Mouse (Mus musculus): ENCODE data around the gene Hist1h4n. TPM values are rescaled to one million over a fixed set of nuclear protein-coding genes. Genes with fewer than 3 reads are reported as not detected.
"Not testable (repeated sequence)": the region's sequence is repeated elsewhere in the genome, so short reads cannot be mapped to it uniquely, and the experiment has no call there.

Gene Hist1h4n
- polyA plus RNA-seq, 1 experiment, result 14.4 TPM

DNA sequence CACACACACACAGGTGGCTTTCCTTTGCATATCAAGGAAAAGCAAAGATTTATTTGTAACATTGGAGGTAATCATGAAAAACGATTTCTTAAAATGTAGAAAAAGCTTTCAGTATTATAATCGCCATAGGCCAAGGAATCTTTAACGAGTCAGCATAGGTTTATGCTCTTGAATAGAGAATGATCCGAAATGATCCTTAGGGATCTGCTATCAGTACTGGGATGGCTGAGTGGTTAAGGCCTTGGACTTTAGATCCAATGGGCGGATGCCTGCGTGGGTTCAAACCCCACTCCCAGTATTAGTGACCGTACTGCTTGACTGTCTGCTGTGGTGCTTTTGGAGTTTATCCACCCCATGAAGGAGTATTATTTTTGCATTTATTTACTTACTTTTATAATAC, 36.4 kb downstream of the Hist1h4n start:
- no peak for DNase-seq (ENCODE audit: low read depth)

GRCm38 (mm10) chr13:21790601-21791283, 41.3 kb downstream of the Hist1h4n start:
- no peak for DNase-seq (ENCODE audit: low read depth)

- DNase-seq (ENCODE audit: low read depth), result no peak
Observed at GRCm38 (mm10) chr13:21789925-21790324, 42.1 kb downstream of the Hist1h4n start.

DNA sequence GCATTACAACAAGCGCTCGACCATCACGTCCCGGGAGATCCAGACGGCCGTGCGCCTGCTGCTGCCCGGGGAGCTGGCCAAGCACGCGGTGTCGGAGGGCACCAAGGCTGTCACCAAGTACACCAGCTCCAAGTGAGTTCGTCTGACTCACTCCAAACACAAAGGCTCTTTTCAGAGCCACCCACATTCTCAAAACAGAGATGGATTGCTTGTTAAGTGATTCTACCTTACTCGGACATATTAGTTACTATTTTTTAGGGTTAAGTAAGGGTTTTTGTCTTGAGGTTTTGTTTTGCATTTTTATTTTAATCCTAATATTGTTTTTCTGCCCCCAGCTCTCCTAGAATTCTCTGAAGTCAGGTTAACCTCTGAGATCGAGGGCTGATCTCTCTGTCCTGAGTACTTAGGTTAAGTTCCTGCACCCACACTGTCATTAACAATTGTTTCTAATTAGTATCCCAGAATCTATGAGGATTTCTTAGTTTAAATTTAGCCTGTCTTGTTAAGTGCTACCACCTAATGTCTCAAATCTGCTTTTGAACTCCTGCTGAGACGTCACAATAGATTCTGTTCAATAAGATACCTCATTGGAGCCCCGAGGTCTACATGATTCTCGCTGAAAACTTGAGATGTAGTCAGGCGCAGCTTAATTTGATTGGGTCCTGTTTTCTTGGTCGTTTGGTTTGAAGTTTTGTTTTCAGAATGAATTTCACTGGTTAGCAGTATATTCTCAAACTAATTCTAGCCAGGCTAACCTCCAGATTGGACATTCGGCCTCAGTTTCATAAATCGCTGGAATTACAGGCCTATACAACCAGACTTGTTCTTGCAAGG, 44.0 kb downstream of the Hist1h4n start:
- no peak for DNase-seq (ENCODE audit: low read depth)

DNA sequence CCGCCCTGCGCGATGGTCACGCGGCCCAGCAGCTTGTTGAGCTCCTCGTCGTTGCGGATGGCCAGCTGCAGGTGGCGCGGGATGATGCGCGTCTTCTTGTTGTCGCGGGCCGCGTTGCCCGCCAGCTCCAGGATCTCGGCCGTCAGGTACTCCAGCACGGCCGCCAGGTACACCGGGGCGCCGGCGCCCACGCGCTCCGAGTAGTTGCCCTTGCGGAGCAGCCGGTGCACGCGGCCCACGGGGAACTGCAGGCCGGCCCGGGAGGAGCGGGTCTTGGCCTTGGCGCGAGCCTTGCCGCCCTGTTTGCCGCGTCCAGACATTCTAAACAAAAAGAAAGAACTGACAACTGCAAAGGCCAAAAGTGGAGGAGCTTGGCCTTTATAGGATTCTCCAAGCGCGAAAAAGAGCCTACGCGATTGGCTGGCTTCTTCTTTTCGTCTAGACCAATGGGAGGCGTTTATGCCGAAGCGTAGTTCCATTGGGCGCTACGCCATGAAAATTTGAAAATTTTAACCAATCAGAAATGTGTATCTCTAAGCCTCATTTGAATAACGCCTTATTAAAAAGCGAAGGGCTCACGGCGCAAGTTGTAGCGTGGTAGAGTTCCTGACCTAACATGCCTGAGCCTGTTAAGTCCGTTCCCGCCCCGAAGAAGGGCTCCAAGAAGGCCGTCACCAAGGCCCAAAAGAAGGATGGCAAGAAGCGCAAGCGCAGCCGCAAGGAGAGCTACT, 44.9 kb downstream of the Hist1h4n start, which contains the start of the genes Hist1h2an and Hist1h2bp:
Hist1h2an (minus strand) TSS at position 320 of the 731 bp plus-strand sequence.
Hist1h2bp (plus strand) TSS at position 563 of the 731 bp plus-strand sequence.
- peak; percentile 94 for DNase-seq (ENCODE audit: low read depth)

DNA sequence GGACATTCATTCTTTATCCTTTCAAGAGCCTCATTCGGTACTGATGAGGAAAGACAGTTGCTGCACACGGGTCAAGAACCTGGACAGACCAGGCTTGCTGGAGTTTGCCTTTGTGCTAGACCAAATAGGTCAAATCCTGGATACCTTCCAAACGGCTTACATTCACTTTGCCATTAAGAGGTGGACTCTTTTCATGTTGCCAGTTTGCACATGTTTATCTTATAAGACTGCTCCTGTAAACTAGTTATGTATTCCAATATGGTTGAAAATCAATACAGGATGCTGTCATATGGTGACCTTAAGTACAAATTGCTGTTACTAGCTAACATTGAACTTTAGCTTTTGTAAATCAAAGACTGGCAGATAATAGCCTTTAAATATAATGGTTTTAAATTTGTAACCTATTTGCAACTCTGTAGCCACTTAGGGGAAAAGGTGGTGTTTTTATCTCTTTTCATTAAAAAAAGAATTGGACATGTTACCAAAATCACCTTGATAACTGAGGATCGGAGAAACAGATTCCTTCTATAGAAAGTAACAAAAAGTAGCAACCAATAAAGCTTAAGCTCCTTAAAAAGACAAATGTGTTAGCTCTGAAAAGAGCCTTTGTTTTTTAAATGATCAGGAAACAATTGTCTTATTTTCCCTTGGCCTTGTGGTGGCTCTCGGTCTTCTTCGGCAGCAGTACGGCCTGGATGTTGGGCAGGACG, 45.7 kb downstream of the Hist1h4n start:
- DNase-seq (ENCODE audit: low read depth), result no peak

GRCm38 (mm10) chr13:21784311-21784710, 47.7 kb downstream of the Hist1h4n start:
- no peak for DNase-seq (ENCODE audit: low read depth)

GRCm38 (mm10) chr13:21783734-21784161, 48.2 kb downstream of the Hist1h4n start:
- no peak for DNase-seq (ENCODE audit: low read depth)

DNA sequence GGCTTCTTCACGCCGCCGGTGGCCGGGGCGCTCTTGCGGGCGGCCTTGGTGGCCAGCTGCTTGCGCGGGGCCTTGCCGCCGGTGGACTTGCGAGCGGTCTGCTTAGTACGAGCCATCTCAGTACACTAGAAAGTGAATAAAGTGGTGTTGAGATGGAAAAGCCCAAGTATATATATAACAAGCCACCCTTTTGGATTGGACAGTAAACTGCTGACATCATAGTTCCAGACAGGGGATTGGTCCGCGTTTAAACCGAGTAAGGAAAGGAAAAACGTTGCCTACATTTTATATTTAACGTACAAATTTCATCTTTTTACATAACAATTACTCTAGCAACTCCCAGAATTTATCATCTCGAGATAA, 48.8 kb downstream of the Hist1h4n start, which contains the start of gene Hist1h3i:
Hist1h3i (minus strand) TSS at position 116 of the 363 bp plus-strand sequence.
- no peak for DNase-seq (ENCODE audit: low read depth)

DNA sequence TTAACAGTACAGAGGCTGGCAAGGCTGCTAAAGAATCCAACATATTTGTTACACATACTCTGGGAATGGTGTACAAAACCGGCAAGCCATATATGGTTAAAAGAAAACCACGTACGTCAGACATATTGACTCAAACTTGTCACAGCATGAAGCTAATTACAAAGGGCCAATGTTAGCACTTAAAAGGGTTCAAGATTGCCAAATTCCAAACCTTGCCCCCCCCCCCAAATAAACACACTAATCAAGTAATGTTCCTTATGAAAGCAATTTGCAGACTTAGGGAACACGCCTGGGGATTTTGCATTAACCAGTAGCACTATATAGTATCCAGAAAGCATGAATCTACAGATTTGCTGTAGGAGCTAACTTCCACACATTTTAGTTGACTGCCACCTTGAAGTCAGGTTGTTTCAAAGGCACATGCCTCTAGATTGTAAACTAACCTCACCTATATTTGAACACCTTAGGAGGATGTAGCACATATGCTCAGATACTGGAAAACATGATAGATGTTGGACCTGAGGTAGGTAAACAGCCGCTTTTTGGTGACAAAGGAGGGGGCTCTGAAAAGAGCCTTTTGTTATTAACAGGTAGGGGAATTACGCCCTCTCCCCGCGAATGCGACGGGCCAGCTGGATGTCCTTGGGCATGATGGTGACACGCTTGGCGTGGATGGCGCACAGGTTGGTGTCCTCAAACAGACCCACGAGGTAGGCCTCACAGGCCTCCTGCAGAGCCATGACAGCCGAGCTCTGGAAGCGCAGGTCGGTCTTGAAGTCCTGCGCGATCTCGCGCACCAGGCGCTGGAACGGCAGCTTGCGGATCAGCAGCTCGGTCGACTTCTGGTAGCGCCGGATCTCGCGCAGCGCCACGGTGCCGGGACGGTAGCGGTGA, 49.4 kb downstream of the Hist1h4n start:
- DNase-seq (ENCODE audit: low read depth), result not testable (repeated sequence)

Other genes with a start within 250 kb of the Hist1h4n start
- not detected in 2 replicates for gene Olfr1362, start 218.2 kb downstream of the Hist1h4n start, polyA plus RNA-seq (2012; rRNA removed)
- gene Olfr11, start 189.7 kb downstream of the Hist1h4n start, polyA plus RNA-seq (2012; rRNA removed), result not detected in 2 replicates
- gene Olfr1361, start 168.8 kb downstream of the Hist1h4n start, polyA plus RNA-seq (2012; rRNA removed), result not detected in 2 replicates
- gene Olfr1360, start 154.8 kb downstream of the Hist1h4n start, polyA plus RNA-seq (2012; rRNA removed), result not detected in 2 replicates
- not detected in 2 replicates for gene Olfr1359, start 134.1 kb downstream of the Hist1h4n start, polyA plus RNA-seq (2012; rRNA removed)
- gene Hist1h2bl, start 116.1 kb downstream of the Hist1h4n start, polyA plus RNA-seq (2012; rRNA removed), result 1.8 TPM in 1 of 2 replicates, not detected in the other
- 3.0 and 4.3 TPM in 2 replicates for gene Hist1h2ai, start 115.8 kb downstream of the Hist1h4n start, polyA plus RNA-seq (2012; rRNA removed)
- gene Hist1h3h, start 114.5 kb downstream of the Hist1h4n start, polyA plus RNA-seq (2012; rRNA removed), result 4.0 and 12.7 TPM in 2 replicates
- gene Hist1h2bm, start 110.2 kb downstream of the Hist1h4n start, polyA plus RNA-seq (2012; rRNA removed), result 0.65 TPM in 1 of 2 replicates, not detected in the other
- 0.97 and 1.7 TPM in 2 replicates for gene Hist1h4j, start 97.1 kb downstream of the Hist1h4n start, polyA plus RNA-seq (2012; rRNA removed)
- 3.7 and 10.4 TPM in 2 replicates for gene Hist1h4k, start 81.7 kb downstream of the Hist1h4n start, polyA plus RNA-seq (2012; rRNA removed)
- 1.1 and 1.3 TPM in 2 replicates for gene Hist1h2ak, start 78.4 kb downstream of the Hist1h4n start, polyA plus RNA-seq (2012; rRNA removed)
- gene Hist1h2bn, start 78.1 kb downstream of the Hist1h4n start, polyA plus RNA-seq (2012; rRNA removed), result 0.98 and 1.1 TPM in 2 replicates
- gene Hist1h1b, start 51.6 kb downstream of the Hist1h4n start, polyA plus RNA-seq (2012; rRNA removed), result 0.43 TPM in 2 replicates
- gene Hist1h3i, start 48.8 kb downstream of the Hist1h4n start, polyA plus RNA-seq (2012; rRNA removed), result 5.2 and 5.7 TPM in 2 replicates
- gene Hist1h2an, start 45.0 kb downstream of the Hist1h4n start, polyA plus RNA-seq (2012; rRNA removed), result 1.4 and 2.6 TPM in 2 replicates
- gene Hist1h2bp, start 44.7 kb downstream of the Hist1h4n start, polyA plus RNA-seq (2012; rRNA removed), result 1.3 and 4.4 TPM in 2 replicates
- gene Hist1h2bq, start 22.0 kb downstream of the Hist1h4n start, polyA plus RNA-seq (2012; rRNA removed), result 6.5 and 38.5 TPM in 2 replicates
- gene Hist1h2ao, start 21.7 kb downstream of the Hist1h4n start, polyA plus RNA-seq (2012; rRNA removed), result not detected in 2 replicates
- gene Hist1h4m, start 20.4 kb downstream of the Hist1h4n start, polyA plus RNA-seq (2012; rRNA removed), result not detected in 2 replicates
- gene Hist1h2ap, start 1.3 kb upstream of the Hist1h4n start, polyA plus RNA-seq (2012; rRNA removed), result 16.8 and 17.6 TPM in 2 replicates
- 4.6 and 35.6 TPM in 2 replicates for gene Hist1h2br, start 1.5 kb upstream of the Hist1h4n start, polyA plus RNA-seq (2012; rRNA removed)
- 0.81 and 1.4 TPM in 2 replicates for gene Zfp184, start 112.9 kb upstream of the Hist1h4n start, polyA plus RNA-seq (2012; rRNA removed)
- 0.11 and 0.46 TPM in 2 replicates for gene Pom121l2, start 149.0 kb upstream of the Hist1h4n start, polyA plus RNA-seq (2012; rRNA removed)
- gene Prss16, start 177.5 kb upstream of the Hist1h4n start, polyA plus RNA-seq (2012; rRNA removed), result 0.15 TPM in 1 of 2 replicates, not detected in the other
- 4.9 TPM in 1 of 2 replicates, not detected in the other for gene Hist1h2ah, start 203.4 kb upstream of the Hist1h4n start, polyA plus RNA-seq (2012; rRNA removed)
- 0.51 and 3.1 TPM in 2 replicates for gene Hist1h2bk, start 203.7 kb upstream of the Hist1h4n start, polyA plus RNA-seq (2012; rRNA removed)
- gene Hist1h4i, start 209.2 kb upstream of the Hist1h4n start, polyA plus RNA-seq (2012; rRNA removed), result 7.5 and 10.7 TPM in 2 replicates
- gene Hist1h2ag, start 210.7 kb upstream of the Hist1h4n start, polyA plus RNA-seq (2012; rRNA removed), result 0.99 TPM in 1 of 2 replicates, not detected in the other
- 1.2 and 3.0 TPM in 2 replicates for gene Hist1h2bj, start 211.0 kb upstream of the Hist1h4n start, polyA plus RNA-seq (2012; rRNA removed)

All from gonadal fat pad, adult 2 months (tissue).